Comparison of ENCODE assay signal across 16 mouse cellular contexts in genomic region chr4:148683539-148683938, GRCm38 (mm10). TPM values are rescaled to one million over a fixed set of nuclear protein-coding genes. Genes with fewer than 3 reads are reported as not detected.
DNase-seq lines count a peak whose midpoint lies in the region; ATAC-seq and TF ChIP-seq lines count a peak whose summit lies in the region.
"Had no signal": no experiment of that assay in that cellular context is flagged by ENCODE, and none has a peak within 500 bp of the region (broad histone marks: within the 10 kb centered on the region; RNA-seq: fewer than 3 reads in every experiment).

No protein-coding gene starts in this region.

- ATAC-seq in CD4-positive, CD25-positive, alpha-beta regulatory T cell, adult 4 months: peak; percentile 96
- ATAC-seq: forebrain, embryonic 15.5 days had no signal

- WGBS in small intestine, adult 2 months: 52% methylated on average over 13 of the region's 13 CpGs

- intact Hi-C loops in heart, postnatal 14 days (cut with DNase I): loop anchor here (5.0 kb wide), 1 partner anchor 394 kb away; no protein-coding TSS in a partner anchor

- H3K36me3 ChIP-seq in small intestine, adult 2 months (ENCODE audit: control insufficient read depth, insufficient read depth, low read length): no peaks in the 10 kb centered on the region
- H3K36me3 ChIP-seq: forebrain, embryonic 15.5 days; G1E had no signal

- no peaks in the 10 kb centered on the region for H3K27me3 ChIP-seq in small intestine, adult 2 months (ENCODE audit: control insufficient read depth, insufficient read depth, low read length)
- H3K27me3 ChIP-seq: forebrain, embryonic 15.5 days had no signal

- DNase-seq in 416B (ENCODE audit: low read depth): peak; percentile 16
- DNase-seq in induced T-regulatory cell, adult 2 months (ENCODE audit: low read depth): peak; percentile 90
- no peak for DNase-seq in heart, postnatal 14 days
- DNase-seq in adrenal gland, adult 2 months: no peak
- DNase-seq in gastrocnemius, adult 8-10 months (ENCODE audit: low spot score in 2 of 2): no peak
- DNase-seq: heart, adult 11 months; heart, postnatal 4 days; lung, postnatal 36 days had no signal

- H3K4me1 ChIP-seq in small intestine, adult 2 months (ENCODE audit: control insufficient read depth, insufficient read depth, insufficient read length, low read length): peaks cover 44% of the 10 kb centered on the region

- H3K27ac ChIP-seq in small intestine, adult 2 months (ENCODE audit: insufficient read depth, low read depth, low read length): 0 out of 2 replicates have a peak overlapping the region, but pooled peaks have one; percentile 3
- H3K27ac ChIP-seq: forebrain, embryonic 15.5 days had no signal

- no peak overlapping the region; the same call in 1 of the 2 replicates for H3K4me3 ChIP-seq in small intestine, adult 2 months (ENCODE audit: low read depth, low read length)
- H3K4me3 ChIP-seq: forebrain, embryonic 15.5 days had no signal

- TF ChIP-seq POLR2A in small intestine, adult 2 months (IDR thresholded peaks at IDR 0.05; ENCODE audit: low read depth, low read length): peak; percentile 6; the same call in 1 of the 2 replicates

- no peak for TF ChIP-seq CTCF in small intestine, adult 2 months (IDR thresholded peaks at IDR 0.05; ENCODE audit: extremely low read depth, insufficient read length, insufficient replicate concordance, low read depth, low read length)

RNA-seq across cellular contexts. Expression of gene Gm572, which starts 40.4 kb away (rescaled TPM):
- polyA plus RNA-seq in CD4-positive, CD25-positive, alpha-beta regulatory T cell, adult 4 months (2017; shearing (Covaris generic)): not detected
- polyA plus RNA-seq in small intestine, adult 2 months (2012; rRNA removed): 0.08 TPM in 1 of 2 replicates, not detected in the other
- 1 to 10 TPM; 3.1 to 4.0 TPM for total RNA-seq in heart, postnatal 14 days (2021)
- not detected for total RNA-seq in adrenal gland, adult 2 months (2021)
- polyA plus RNA-seq in adrenal gland, adult 2 months (2012; rRNA removed): 0.07 TPM in 1 of 2 replicates, not detected in the other
- total RNA-seq in gastrocnemius, adult 8-10 months (2022): 1 to 10 TPM; 7.3 to 9.2 (median 8.8) TPM
- total RNA-seq: G1E; layer of hippocampus, adult 8-10 months; monocyte, adult 5-6 weeks had no signal
- polyA plus RNA-seq: forebrain, embryonic 15.5 days; G1E; kidney, embryonic 14.5 days; liver, embryonic 11.5 days had no signal

RNA-seq across cellular contexts. Expression of gene Tardbp, which starts 56.7 kb away (rescaled TPM):
- 100 to 1,000 TPM; 158 to 201 TPM for polyA plus RNA-seq in CD4-positive, CD25-positive, alpha-beta regulatory T cell, adult 4 months (2017; shearing (Covaris generic))
- 6.7 and 7.7 TPM in 2 replicates for polyA plus RNA-seq in small intestine, adult 2 months (2012; rRNA removed)
- 100 to 1,000 TPM; 136 to 161 TPM for total RNA-seq in heart, postnatal 14 days (2021)
- 100 to 1,000 TPM; 240 to 255 TPM for total RNA-seq in adrenal gland, adult 2 months (2021)
- 8.0 and 10.3 TPM in 2 replicates for polyA plus RNA-seq in adrenal gland, adult 2 months (2012; rRNA removed)
- 100 to 1,000 TPM; 116 to 129 (median 124) TPM for total RNA-seq in gastrocnemius, adult 8-10 months (2022)

Comparison
In these comparisons a context has a peak if more than half of its experiments do, and no peak if none do; other contexts are left out.
1. DNase-seq: peak in 416B (single experiment) and induced T-regulatory cell, adult 2 months (single experiment); none in heart, postnatal 14 days (0 of 2), adrenal gland, adult 2 months (single experiment) and gastrocnemius, adult 8-10 months (0 of 2).
2. RNA of gene Gm572, which starts 40.4 kb away (total RNA-seq): 7.3 to 9.2 TPM in gastrocnemius, adult 8-10 months and 3.1 to 4.0 TPM in heart, postnatal 14 days; not detected in adrenal gland, adult 2 months; every median in the first group is over 4 times any median in the second.